Mouse (Mus musculus) T-helper 17 cell (primary cell): Measurements from ENCODE around the gene Mrm3.

Experiments used
- in situ Hi-C, 2 experiments: fragments of 300-600 bp; cut with MboI, MseI; formaldehyde crosslinking; loops; 1 replicate in 1 of 2; 2 replicates in 1 of 2; pipeline ENCODE4 v1.15.1; 2025; ENCODE audit warnings: high pct_unique_total_duplicates in 2 of 2

The Mrm3 gene

DNA sequence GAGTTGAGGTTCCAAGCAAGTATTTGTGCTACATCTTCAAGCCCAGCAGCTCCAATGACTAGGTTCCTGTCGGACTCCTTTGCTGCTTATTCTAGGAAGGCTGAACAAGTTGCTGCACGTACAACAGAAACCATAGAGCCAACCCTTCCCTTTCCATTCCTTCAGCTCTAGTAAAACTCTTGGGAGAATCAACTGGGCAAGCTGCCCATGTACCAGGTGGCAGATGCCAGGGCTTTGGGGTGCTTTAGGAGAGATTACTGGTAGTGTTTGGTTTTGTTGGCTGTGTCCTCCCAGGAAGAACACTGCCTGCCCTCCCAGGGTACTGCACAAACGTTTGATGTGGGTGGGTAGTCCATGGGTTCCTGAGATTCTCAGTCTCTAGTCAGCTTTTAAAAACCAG, 8.5 kb downstream of the Mrm3 start:
- in situ Hi-C loops = loop anchor here in 1 of 2 experiments (5.0 kb wide), 1 partner anchor 155 kb away; the partner anchor contains the start of gene Timm22

DNA sequence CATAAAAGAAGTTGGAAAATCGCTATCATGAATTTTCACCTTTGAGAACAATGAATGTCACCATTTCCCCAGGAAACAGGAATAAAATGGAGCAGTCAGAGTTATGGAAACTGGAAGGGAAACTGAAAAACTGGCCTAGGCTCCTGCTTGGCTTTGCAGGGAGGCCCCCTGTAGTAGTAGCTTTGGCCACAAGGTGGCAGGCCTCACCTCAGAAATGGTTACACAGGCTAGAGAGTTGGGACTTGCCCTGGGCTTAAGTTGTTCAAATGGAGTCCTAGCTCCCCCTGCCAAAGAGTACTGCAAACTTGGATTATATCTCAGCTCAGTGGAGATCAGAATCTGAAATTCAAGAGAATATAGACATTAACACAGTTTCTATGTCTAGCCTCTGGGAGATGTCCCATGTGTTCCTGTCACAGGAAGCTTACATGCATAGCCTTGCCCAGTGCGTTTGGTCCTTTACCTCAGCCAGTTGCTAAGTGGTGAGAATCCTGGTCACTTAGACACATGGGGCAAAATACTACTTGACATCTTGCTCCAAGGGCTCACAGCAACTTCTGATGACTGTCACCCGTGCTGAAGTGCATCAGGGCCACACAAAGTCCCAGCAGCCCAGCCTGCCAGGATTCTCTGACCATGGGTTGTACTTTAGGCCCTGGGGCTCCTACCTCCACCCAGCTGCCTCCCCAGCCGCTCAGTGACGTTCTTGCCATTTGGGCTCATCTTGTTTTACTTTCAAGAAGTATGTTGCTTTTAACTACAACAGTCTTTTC, 9.8 kb downstream of the Mrm3 start:
- in situ Hi-C loops = loop anchor here in 1 of 2 experiments (5.0 kb wide), 1 partner anchor 154 kb away; the partner anchor contains the start of gene Timm22

DNA sequence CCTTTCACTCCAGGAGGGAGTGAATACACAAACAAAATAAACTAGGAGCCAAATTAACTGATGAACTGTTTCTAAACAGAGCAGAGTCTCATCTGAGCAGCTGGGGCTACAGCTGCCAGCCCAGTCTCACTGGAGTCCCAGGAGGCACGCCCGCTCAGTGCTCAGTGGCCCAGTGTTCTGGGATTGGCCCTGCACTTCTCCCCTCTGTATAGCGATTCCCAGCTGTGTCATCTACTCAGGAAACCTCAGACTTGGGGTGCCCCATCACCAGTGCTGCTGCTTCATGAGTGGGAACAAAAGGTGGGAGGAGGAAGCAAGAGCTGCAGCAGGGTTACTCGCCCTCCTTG, 10.4 kb downstream of the Mrm3 start:
- in situ Hi-C loops = loop anchor here in 1 of 2 experiments (5.0 kb wide), 1 partner anchor 153 kb away; the partner anchor contains the start of gene Timm22

DNA sequence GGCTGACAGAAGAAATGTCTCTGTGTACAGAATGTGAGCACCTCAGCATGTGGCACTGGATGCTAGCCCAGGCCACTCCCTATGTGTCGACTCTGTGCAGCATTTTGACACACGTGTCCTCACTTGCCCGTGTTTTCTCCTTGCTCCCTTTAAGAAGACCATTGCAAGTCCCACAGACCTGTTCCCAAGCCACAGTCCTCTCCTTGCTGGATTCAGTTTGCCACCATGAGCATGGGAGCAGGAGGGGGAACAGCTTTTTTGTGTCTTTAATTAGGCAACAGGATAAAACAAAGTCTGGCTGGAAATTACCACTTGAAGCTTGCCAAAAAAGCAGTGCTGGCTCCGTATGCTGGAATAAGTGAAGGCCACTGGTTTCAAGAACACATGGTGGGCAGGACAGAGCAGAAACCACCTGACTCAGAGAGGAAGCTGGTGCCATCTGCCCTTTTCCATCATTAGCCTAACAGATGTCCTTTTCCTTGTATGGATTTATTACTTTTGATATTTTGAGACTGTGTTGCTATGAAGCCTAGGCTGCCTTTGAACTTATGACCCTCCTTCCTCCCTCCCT, 12.0 kb downstream of the Mrm3 start:
- in situ Hi-C loops = loop anchor here in 1 of 2 experiments (5.0 kb wide), 1 partner anchor 152 kb away; the partner anchor contains the start of gene Timm22

DNA sequence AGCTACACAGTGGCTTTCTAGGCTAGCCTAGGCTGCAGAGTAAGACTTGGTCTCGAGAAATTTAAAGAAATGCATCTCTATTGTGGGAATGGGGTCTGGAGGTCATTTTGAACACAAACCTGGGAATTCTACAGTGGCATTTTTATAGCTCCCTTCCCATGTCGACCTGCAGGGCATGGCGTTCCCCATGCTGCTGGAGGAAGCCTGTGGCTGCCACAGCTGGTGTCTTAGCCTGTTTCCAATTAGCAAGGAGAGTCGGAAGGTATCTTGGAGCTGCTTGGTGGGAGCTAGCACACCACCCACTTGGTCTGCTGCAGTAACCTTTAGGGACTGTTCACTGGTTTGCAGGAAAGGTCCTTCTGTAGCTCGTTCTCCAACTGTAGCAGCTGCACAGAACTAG, 12.6 kb downstream of the Mrm3 start:
- in situ Hi-C loops = loop anchor here in 1 of 2 experiments (5.0 kb wide), 1 partner anchor 151 kb away; the partner anchor contains the start of gene Timm22

DNA sequence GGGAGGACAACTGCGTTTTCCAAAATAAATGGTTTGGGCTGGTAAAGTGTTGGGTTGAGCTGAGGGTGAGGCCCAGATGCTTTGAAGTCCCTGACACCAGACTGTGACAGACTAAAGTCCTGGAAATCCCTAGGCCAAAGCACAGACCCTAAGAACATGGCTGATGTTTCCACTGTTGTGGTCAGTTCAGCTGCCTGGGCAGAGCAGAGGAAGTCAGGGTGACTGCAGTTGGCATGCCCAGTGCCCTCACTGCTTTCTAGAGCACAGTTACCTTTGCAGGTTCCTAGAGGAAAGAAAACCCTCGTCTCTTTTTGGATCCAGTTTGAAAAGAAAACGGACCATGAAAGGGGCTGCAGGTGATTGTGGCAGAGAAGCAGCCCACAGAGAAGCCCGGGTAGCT, 13.9 kb downstream of the Mrm3 start:
- in situ Hi-C loops = loop anchor here in 1 of 2 experiments (5.0 kb wide), 1 partner anchor 150 kb away; the partner anchor contains the start of gene Timm22

DNA sequence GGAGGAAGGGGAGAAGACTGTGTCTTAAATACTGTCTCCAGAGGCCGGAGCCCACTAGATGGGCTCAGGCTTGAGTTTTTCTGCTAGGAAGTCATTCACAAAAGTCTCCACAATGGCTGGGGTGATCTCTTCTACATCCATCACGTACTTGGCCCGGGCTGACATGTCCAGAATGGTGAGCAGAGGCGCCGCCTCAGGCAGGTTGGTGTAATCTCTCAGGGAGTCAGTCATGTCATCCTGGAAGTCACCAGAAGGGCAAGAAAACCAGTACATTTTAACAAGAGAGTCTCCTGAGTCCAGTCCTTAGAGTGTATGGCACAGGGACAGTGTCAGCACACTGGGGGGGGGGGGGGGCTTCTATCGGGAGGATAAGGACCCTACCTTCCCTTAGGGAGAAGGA, 15.0 kb downstream of the Mrm3 start:
- in situ Hi-C loops = loop anchor here in 1 of 2 experiments (5.0 kb wide), 1 partner anchor 149 kb away; the partner anchor contains the start of gene Timm22

DNA sequence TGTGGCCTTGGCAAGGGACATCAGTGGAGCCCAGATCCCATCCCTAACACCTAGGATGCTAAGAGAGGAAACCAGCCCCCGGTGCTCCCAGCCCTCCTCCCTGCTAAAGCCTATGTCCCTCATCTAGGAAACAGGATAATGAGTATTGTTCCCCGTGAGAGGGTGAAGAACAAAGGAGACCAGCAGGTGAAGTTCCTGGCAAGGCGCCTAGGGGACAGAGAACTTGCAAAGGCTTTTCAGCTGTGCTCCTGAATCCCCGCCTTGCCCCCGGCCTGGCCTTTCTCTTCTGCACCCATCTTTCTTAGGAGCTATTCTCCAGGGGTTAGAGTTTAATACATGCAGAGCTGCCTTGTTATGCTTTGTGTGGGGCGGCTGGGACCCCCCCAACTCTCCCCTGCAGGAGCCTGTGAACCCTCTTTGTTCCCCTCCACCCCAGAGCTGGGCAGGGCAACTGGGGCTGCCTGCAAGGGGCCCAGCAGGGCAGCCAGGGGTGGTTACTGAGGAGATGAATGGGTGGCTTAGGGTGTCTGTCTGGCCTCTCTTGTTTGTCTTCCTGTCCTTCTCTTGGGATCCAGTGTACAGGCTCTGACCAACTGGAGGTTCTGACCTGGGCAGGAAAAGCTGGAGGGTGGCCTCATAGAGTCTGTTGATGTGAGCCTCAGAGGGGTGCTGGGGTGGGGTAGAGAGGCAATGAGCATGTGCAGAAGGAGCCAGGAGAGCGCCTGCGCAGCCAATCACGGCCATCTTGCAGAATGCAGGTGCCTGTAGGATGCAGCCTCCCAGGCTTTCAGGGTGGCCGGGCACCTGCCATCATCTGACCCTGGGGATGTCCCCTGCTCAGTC, 16.9 kb downstream of the Mrm3 start:
- in situ Hi-C loops = loop anchor here in 1 of 2 experiments (5.0 kb wide), 1 partner anchor 97 kb away; no protein-coding TSS in a partner anchor

DNA sequence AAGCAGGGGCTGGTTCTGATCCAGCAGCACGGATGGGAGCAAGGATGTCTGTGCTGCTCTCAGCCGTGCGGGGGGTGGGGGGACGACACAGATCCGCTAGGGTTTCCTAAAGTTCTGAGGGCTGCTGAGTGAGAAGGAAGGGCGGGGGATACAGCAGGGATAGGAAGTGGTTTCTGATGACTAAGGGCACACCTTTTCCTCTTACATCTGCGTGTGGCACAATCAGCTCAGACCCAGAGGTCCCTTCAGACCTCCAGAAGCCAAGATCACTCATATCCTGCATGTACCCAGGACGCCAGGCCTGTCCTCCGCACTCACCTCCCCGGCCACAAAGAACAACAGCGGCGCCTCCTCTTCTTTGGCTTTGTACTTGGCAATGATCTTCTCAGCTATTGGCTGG, 17.7 kb downstream of the Mrm3 start:
- in situ Hi-C loops = loop anchor here in 1 of 2 experiments (5.0 kb wide), 1 partner anchor 96 kb away; no protein-coding TSS in a partner anchor

DNA sequence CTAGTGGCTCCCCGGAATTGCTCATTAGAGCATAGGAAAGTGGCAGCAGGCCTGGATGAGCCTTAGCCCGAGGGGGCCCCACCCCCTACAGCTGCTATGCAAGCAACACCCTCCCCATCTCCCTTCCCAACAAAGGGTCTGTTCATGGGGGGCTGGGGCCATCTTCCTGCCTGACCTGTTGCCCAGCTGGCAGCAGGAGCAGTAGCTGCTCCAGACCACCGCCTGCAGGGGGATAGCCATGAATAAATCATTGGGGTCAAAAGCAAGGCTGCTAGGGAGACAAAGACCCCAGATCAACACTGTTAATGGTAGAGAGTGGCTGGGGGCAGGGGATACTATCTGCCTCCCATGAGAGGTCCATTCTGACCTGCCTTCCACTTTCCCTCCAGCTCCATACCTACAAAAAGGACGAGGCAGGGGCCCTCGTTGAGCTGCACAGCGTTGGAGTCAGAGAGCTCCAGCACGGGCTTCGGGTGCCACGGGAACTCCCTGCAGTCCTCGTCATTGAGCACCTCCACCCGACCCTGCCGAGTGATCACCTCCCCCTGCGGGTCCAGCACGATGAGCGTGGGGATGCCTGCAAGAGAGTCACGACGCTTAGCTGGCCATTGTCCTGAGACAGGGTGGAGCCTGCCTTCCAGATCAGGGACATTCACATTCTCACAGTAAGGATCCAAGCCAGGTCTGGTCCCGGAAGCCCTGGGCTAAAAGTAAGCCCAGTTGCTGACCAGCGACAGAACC, 19.3 kb downstream of the Mrm3 start:
- in situ Hi-C loops = loop anchor here in 1 of 2 experiments (5.0 kb wide), 1 partner anchor 95 kb away; no protein-coding TSS in a partner anchor

DNA sequence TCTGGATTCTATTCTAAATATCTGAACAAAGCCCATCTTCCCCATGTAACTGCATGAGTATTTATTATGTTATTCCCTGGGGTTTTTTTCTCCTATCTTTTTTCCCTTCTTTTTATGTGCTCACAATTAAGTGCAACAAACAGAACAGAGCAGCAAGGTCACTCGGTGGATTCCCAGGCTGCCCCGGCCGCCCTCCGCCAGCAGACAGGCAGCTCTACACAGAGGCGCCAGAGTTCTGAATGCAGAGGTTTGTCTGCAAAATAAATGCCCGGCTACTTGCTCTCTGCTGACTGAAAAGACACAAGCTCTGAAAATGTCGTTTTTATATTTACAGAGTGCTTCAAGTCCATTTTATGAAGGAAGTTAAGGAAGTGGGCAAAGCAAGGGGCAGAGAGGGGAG, 24.0 kb downstream of the Mrm3 start:
- in situ Hi-C loops = no loop called here

DNA sequence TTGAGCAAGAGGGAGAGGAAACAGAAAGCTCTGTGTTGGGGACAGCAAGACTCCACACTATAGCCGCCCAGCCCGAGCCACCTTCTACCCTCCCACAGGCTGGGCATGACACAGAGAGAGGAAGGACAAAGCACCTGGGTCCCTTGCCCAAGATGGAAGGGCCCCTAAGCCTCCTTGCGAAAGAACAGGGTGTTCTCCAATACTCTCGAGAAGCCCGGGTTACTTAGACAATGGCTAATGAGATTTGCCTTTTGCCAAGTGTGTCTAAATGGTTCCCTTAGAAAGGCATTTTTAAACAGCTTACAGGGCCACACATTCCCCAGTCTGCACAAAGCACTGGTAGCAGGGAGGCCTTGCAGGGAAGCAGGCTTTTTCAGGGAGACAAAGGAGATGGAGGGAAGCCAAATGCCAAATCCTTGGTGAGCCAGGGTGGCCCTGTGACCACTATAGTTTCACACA, 24.5 kb downstream of the Mrm3 start:
- in situ Hi-C loops = no loop called here

DNA sequence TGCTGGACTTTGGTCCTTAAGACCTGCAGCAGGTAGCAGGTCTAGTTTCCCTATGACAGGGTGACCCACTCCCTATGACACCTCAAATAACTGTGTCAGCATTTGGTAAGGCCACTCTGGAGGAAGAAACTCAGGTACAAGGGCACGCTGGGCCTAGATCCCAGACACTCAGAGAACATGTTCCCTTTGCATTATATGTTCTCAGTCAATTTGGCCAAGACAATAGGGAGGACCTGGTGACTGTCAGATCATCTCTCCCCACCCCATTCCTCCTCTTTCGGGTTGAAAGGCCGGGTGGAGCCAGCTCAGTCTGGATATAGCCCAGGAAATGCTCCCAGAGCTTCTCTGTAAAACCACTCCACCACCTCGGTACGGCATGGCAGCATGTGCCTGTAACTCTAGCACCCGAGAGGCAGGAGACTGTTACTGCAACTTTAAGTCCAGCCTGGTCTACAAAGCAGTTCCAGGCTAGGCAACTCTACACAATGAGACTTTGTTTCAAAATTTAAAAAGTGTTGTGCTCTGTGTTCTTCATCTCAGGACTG, 25.1 kb downstream of the Mrm3 start:
- in situ Hi-C loops = no loop called here

DNA sequence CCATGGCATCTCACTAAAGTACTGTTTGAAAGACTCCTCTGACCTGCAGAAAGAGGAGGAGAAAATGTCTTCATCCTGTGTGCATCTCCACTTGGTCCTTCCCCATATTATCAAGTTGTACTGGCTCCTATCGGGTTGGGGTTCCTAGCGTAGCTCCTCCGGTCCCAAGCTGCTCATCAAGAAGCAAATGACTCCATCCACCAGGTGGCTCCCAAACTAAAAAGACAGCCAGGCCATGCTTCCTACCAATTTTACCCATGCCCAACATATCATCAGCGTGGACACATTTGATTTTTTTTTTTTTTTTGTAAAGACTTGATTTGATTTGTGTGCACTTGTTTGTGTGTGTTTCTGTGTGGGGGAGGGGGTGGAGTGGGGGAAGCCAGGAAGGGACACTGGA, 28.9 kb downstream of the Mrm3 start:
- in situ Hi-C loops = no loop called here

DNA sequence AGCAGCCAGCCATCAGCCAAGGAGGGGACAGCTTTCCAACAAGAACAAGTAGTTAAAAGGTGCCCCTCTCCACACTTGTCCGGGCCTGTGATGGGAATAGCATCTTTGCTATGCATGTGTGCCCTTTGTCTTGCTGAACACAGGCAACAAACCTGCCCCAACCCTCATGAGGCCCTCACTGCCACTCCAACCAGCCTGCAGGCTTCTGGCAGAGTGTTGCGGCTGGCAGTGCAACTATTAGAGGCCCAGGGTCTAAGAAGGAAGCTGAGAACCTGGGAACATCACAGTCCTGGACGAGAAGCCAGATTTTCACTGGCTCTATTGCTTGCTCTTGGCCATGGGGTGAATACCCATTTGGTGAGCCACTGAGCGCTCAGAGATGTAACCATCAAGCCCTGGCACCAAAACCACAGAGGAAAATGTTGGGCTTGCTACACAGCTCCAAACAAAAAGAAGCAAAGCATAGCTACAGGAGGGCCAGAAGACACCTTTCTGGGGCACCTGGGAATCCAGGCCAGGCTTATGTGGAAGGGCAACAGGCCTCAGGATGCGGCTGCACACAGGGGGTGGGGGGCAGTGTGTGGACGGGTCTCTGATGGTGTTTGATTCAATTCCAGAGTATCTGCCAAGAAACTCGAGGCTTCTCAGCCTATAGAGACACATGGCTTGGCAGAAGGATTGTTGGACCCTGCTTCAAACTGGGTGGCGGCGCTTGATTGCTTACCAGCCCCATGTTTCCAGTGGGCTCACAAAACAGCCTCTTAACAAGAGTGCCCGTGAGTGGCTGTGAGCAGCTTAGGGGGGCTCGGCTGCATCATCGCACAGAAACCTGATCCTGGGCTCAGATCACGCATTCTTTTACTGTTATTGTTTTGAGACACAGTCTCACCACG, 35.7 kb downstream of the Mrm3 start:
- in situ Hi-C loops = no loop called here

DNA sequence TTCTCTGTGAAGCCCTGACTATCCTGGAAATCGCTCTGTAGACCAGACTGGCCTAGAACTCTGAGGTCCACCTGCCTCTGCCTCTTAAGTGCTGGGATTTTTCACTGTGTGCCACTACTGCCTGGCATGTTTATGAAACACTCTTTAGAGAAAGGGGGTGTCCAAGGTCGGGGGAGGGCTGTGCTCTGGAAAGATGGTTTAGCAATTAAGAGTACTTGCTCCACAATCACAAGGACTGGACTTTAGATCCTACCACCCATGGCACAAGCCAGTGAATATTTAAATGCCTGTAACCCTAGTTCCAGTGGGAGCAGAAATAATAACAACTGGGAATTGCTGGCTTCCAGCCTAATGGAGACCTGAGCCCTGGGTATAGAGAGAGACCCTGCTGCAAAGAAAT, 36.5 kb downstream of the Mrm3 start:
- in situ Hi-C loops = no loop called here

DNA sequence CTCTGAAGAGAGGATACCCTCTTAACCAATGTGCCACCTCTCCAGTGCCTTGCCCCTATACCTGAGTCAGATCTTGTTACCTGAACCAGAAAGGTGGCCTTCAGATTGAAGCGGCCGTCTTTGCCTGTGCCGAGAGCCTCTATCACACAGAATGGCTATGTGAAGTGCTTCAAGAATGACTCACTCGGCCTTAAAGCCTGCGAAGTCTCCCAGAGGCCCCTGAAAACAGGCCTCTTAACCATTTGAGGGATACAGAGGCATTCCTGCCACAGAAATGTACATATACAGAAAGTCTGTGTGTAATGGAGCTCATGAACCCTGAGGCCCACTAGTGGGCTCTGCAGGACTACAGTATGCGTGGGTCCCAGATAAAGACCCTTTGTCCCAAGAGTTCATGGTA, 40.3 kb downstream of the Mrm3 start:
- in situ Hi-C loops = no loop called here

DNA sequence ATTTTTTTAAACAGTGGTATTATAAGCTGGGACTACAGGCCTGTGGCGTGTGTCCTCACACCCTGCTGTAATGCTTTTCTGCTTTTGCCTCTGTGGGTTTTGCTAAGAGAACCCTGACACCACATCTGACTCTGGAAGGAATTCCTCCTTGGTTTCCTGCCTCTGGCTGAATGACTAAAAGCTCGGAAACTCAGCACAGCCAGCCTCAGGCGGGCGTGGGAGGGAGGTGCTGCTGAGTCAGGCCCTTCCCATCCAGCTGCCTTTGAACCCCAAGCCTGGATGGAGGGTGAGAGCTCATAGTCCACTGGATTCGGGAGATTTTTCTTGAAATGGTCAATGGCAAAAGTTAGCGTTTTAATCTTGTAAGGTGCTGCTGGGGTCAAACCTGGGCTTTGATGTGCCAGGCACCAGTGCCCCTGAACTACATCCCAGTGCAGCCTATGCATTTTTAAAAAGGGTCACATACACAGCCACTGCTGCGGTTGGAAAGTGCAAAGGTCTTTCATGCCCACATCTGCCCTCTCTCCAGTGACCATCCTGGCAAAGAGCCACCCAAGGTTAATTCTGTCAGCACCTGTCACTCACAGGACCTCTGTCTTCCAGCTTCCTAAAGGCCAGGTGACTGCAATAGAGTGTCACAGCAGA, 42.0 kb downstream of the Mrm3 start:
- in situ Hi-C loops = no loop called here

DNA sequence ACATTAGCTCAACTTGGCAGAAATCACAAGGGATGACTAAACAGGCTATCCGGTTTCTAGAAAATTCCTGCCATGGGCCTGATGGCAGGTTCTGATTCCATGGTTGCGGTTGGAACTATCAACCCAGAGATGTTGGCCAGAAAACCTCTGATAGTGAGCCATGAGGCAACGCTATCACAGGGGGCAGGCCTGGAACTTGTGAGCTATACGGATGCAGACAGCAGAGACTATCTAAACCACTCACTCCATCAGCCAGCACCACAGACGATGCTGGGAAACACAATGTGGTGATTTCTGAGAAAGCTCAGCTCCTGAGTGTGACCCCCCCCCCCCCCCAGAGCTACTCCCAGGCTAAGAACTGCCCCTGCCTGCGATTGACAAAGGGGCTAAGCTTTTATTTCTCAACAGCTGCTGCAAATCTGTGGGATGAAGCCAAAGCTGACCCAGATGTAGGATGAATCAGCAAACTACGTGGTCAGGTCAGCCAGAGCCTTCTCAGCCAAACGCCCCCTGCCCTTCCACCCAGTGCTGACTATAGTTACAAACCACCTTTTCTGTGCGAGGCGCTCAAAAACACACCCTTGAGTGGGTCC, 43.1 kb downstream of the Mrm3 start:
- in situ Hi-C loops = no loop called here
